Mouse (Mus musculus): ENCODE results near the gene Mthfr. TPM values are rescaled to one million over a fixed set of nuclear protein-coding genes. Genes with fewer than 3 reads are reported as not detected.
"Not testable (repeated sequence)": the region's sequence is repeated elsewhere in the genome, so short reads cannot be mapped to it uniquely, and the experiment has no call there.

Gene Mthfr
- total and polyA plus RNA-seq, 2 experiments, result 4.1 to 11.8 TPM

GRCm38 (mm10) chr4:148040933-148041610, 2.2 kb downstream of the Mthfr start:
- WGBS, result 53% methylated on average over 19 of the region's 19 CpGs
- H3K27ac ChIP-seq (replicated peaks; ENCODE audit: insufficient read depth, low read depth, low read length), result peak overlapping the region; percentile 59
- peak; percentile 20 for DNase-seq (ENCODE audit: extremely low read depth, low read depth, low spot score)
- no peaks in the 10 kb centered on the region; the same call in 1 of the 2 replicates for H3K79me2 ChIP-seq (ENCODE audit: control insufficient read depth, insufficient read depth, low read length)
- peak overlapping the region; percentile 57 for H3K4me3 ChIP-seq (ENCODE audit: insufficient read depth, low read depth, low read length)
- peaks cover 19% of the 10 kb centered on the region for H3K4me1 ChIP-seq (ENCODE audit: control insufficient read depth, insufficient read depth, low read length)
- no peaks in the 10 kb centered on the region for H3K27me3 ChIP-seq (ENCODE audit: control insufficient read depth, insufficient read depth, low read length)
- peak overlapping the region; percentile 41 for H3K9ac ChIP-seq (ENCODE audit: low read depth, low read length)
- TF ChIP-seq CTCF (IDR thresholded peaks at IDR 0.05; ENCODE audit: low read depth, low read length) (no peak), POLR2A (IDR thresholded peaks at IDR 0.05; ENCODE audit: extremely low read depth, insufficient read depth, low read length) (no peak)
- H3K36me3 ChIP-seq (ENCODE audit: control insufficient read depth, insufficient read depth, low read length), result peaks cover 5% of the 10 kb centered on the region; the same call in 1 of the 2 replicates

GRCm38 (mm10) chr4:148041611-148042191, 2.8 kb downstream of the Mthfr start:
- Histone ChIP-seq H3K4me3 (ENCODE audit: insufficient read depth, low read depth, low read length) (peak overlapping the region; percentile 57), H3K79me2 (ENCODE audit: control insufficient read depth, insufficient read depth, low read length) (no peaks in the 10 kb centered on the region; the same call in 1 of the 2 replicates), H3K4me1 (ENCODE audit: control insufficient read depth, insufficient read depth, low read length) (peaks cover 21% of the 10 kb centered on the region), H3K27ac (replicated peaks; ENCODE audit: insufficient read depth, low read depth, low read length) (peak overlapping the region; percentile 59), H3K9ac (ENCODE audit: low read depth, low read length) (peak overlapping the region; percentile 41), H3K27me3 (ENCODE audit: control insufficient read depth, insufficient read depth, low read length) (no peaks in the 10 kb centered on the region), H3K36me3 (ENCODE audit: control insufficient read depth, insufficient read depth, low read length) (peaks cover 5% of the 10 kb centered on the region; the same call in 1 of the 2 replicates)
- TF ChIP-seq POLR2A (IDR thresholded peaks at IDR 0.05; ENCODE audit: extremely low read depth, insufficient read depth, low read length), result no peak
- no peak for TF ChIP-seq CTCF (IDR thresholded peaks at IDR 0.05; ENCODE audit: low read depth, low read length)
- WGBS, result 47% methylated on average over 16 of the region's 16 CpGs
- DNase-seq (ENCODE audit: extremely low read depth, low read depth, low spot score), result peak; percentile 34

GRCm38 (mm10) chr4:148043327-148043726, 4.5 kb downstream of the Mthfr start:
- not testable (repeated sequence) for H3K79me2 ChIP-seq (ENCODE audit: control insufficient read depth, insufficient read depth, low read length); H3K27ac ChIP-seq (replicated peaks; ENCODE audit: insufficient read depth, low read depth, low read length); DNase-seq (ENCODE audit: extremely low read depth, low read depth, low spot score); H3K9ac ChIP-seq (ENCODE audit: low read depth, low read length); H3K27me3 ChIP-seq (ENCODE audit: control insufficient read depth, insufficient read depth, low read length); H3K4me3 ChIP-seq (ENCODE audit: insufficient read depth, low read depth, low read length)
- Histone ChIP-seq H3K36me3 (ENCODE audit: control insufficient read depth, insufficient read depth, low read length) (peaks cover 12% of the 10 kb centered on the region; the same call in 1 of the 2 replicates), H3K4me1 (ENCODE audit: control insufficient read depth, insufficient read depth, low read length) (peaks cover 20% of the 10 kb centered on the region)
- WGBS, result 94% methylated on average over 8 of the region's 8 CpGs

GRCm38 (mm10) chr4:148044113-148044512, 5.2 kb downstream of the Mthfr start:
- Histone ChIP-seq H3K27me3 (ENCODE audit: control insufficient read depth, insufficient read depth, low read length) (no peaks in the 10 kb centered on the region), H3K4me3 (ENCODE audit: insufficient read depth, low read depth, low read length) (no peak overlapping the region), H3K9ac (ENCODE audit: low read depth, low read length) (no peak overlapping the region), H3K4me1 (ENCODE audit: control insufficient read depth, insufficient read depth, low read length) (peaks cover 20% of the 10 kb centered on the region), H3K79me2 (ENCODE audit: control insufficient read depth, insufficient read depth, low read length) (no peaks in the 10 kb centered on the region; the same call in 1 of the 2 replicates), H3K36me3 (ENCODE audit: control insufficient read depth, insufficient read depth, low read length) (peaks cover 12% of the 10 kb centered on the region; the same call in 1 of the 2 replicates), H3K27ac (replicated peaks; ENCODE audit: insufficient read depth, low read depth, low read length) (no peak overlapping the region)
- TF ChIP-seq POLR2A (IDR thresholded peaks at IDR 0.05; ENCODE audit: extremely low read depth, insufficient read depth, low read length), result no peak
- no peak for DNase-seq (ENCODE audit: extremely low read depth, low read depth, low spot score)
- 96% methylated on average over 2 of the region's 2 CpGs for WGBS

- Histone ChIP-seq H3K36me3 (ENCODE audit: control insufficient read depth, insufficient read depth, low read length) (peaks cover 14% of the 10 kb centered on the region; the same call in 1 of the 2 replicates), H3K4me3 (ENCODE audit: insufficient read depth, low read depth, low read length) (no peak overlapping the region), H3K9ac (ENCODE audit: low read depth, low read length) (no peak overlapping the region), H3K4me1 (ENCODE audit: control insufficient read depth, insufficient read depth, low read length) (peaks cover 5% of the 10 kb centered on the region), H3K27me3 (ENCODE audit: control insufficient read depth, insufficient read depth, low read length) (no peaks in the 10 kb centered on the region), H3K79me2 (ENCODE audit: control insufficient read depth, insufficient read depth, low read length) (no peaks in the 10 kb centered on the region), H3K27ac (replicated peaks; ENCODE audit: insufficient read depth, low read depth, low read length) (no peak overlapping the region)
- no peak for DNase-seq (ENCODE audit: extremely low read depth, low read depth, low spot score)
- TF ChIP-seq POLR2A (IDR thresholded peaks at IDR 0.05; ENCODE audit: extremely low read depth, insufficient read depth, low read length), result no peak
- no peak for TF ChIP-seq CTCF (IDR thresholded peaks at IDR 0.05; ENCODE audit: low read depth, low read length)
- 68% methylated on average over 4 of the region's 4 CpGs for WGBS
These were observed 7.7 kb downstream of the Mthfr start for GRCm38 (mm10) chr4:148046450-148047031.

- DNase-seq (ENCODE audit: extremely low read depth, low read depth, low spot score); H3K4me1 ChIP-seq (ENCODE audit: control insufficient read depth, insufficient read depth, low read length); H3K9ac ChIP-seq (ENCODE audit: low read depth, low read length); H3K79me2 ChIP-seq (ENCODE audit: control insufficient read depth, insufficient read depth, low read length); H3K27ac ChIP-seq (replicated peaks; ENCODE audit: insufficient read depth, low read depth, low read length); H3K27me3 ChIP-seq (ENCODE audit: control insufficient read depth, insufficient read depth, low read length); H3K4me3 ChIP-seq (ENCODE audit: insufficient read depth, low read depth, low read length): not testable (repeated sequence)
- peaks cover 23% of the 10 kb centered on the region; the same call in 1 of the 2 replicates for H3K36me3 ChIP-seq (ENCODE audit: control insufficient read depth, insufficient read depth, low read length)
- WGBS, result 87% methylated on average over 3 of the region's 3 CpGs
These were observed 11.6 kb downstream of the Mthfr start for GRCm38 (mm10) chr4:148050396-148050914.
